Mouse (Mus musculus) cortical plate, adult 2 months (tissue): ENCODE measurements at regions not wholly inside any gene's neighbourhood (a gene's known extent, or its start where the extent isn't known, plus 50 kb on each side); places are given as distances from the start of the nearest gene placed in this dataset.

Experiments
- H3K27ac ChIP-seq: fragments of 200-500 bp; 2 replicates; pipeline ENCODE4 v1.5.1; 2012; ENCODE audit warnings: low read length, control low read depth, inconsistent platforms; ENCODE audit not compliant: insufficient read depth
- H3K4me1 ChIP-seq: fragments of 200-500 bp; 2 replicates; pipeline ENCODE4 v1.6.1; 2011; ENCODE audit warnings: low read length; ENCODE audit not compliant: control insufficient read depth, insufficient read depth
- H3K4me3 ChIP-seq: fragments of 200-500 bp; 2 replicates; pipeline ENCODE4 v1.5.1; 2011; ENCODE audit warnings: mild to moderate bottlenecking, low read length, control low read depth; ENCODE audit not compliant: insufficient read depth
- CTCF ChIP-seq: fragments of 200-500 bp; IDR thresholded peaks from 2 replicates; pipeline ENCODE4 v1.5.1; 2011; ENCODE audit warnings: mild to moderate bottlenecking, control low read depth, low read length; ENCODE audit not compliant: insufficient read depth; ENCODE audit errors: extremely low read depth
- POLR2A ChIP-seq: fragments of 200-500 bp; IDR thresholded peaks from 2 replicates; pipeline ENCODE4 v1.6.1; 2011; ENCODE audit warnings: mild to moderate bottlenecking, low read length, control low read depth; ENCODE audit not compliant: insufficient read depth; ENCODE audit errors: extremely low read depth

DNA sequence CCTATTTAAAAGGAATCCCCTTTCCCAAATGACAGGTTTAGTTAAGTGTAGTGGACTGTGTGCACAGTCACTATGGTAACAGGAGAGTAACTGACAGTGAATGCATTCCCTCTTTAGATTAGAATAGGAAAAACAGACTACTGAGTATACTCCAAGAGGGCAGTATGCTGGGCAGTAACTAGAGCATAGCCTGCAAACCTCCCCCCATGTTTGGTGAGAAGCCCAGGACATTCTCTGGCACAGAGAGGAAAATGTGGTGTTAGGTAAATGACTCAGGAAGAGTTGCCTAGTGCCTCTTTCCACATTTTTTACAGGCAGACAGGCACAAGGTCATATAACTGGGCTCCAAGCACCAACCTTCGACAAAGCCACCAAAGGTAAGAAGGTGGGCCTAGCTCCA lies 93.0 kb upstream of the Neo1 start:
- Histone ChIP-seq H3K4me1 (peaks cover 3% of the 10 kb centered on the region; the same call in 1 of the 2 replicates), H3K27ac (no peak overlapping the region), H3K4me3 (no peak overlapping the region)
- no peak for TF ChIP-seq POLR2A
- TF ChIP-seq CTCF = no peak

DNA sequence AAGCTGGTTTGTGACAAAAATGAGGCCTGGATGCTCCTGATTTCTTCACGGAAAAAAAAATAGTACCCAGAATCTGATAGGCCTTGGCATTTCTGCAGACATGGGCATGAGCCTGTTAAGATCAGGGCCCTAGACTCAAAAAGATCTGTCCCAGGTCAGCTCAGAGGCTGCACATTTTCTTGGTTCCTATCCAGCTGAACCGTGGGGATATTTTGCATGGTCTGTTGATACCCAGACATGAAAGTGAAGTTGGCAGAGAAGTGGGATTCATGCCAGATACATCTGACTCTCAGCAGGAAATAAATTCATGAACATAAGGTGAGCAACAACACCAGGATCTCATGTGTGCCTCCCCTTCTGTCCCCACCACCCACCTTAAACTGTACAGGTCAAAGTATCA lies 91.8 kb upstream of the Neo1 start:
- no peak for TF ChIP-seq CTCF
- no peak for TF ChIP-seq POLR2A
- no peak overlapping the region for H3K27ac ChIP-seq

DNA sequence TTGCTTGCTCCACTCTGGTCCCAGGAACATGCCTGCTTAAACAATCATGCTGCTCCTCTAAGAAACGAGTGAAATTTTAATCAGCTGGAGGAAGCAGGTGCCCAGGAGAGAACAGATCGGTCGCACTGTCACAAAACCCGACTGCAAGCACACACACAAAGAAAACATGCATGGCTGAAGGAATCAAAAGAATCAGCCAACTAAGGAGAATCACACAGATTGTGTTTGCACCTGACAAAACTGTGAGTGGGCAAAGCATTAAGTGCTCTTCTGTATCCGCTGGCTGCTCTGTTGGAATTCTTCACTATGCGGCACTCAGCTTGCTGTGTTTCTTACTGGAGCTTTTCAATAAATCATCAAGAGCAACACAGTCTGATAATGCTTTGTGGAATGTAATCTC lies 89.6 kb upstream of the Neo1 start:
- TF ChIP-seq CTCF (no peak), POLR2A (no peak)
- no peak overlapping the region for H3K27ac ChIP-seq
- H3K4me1 ChIP-seq = 0 out of 2 replicates have a peak, but pooled peaks cover 1% of the 10 kb centered on the region
- H3K4me3 ChIP-seq = no peak overlapping the region

More for the DNA sequence above, 91.8 kb upstream of the Neo1 start:
- 0 out of 2 replicates have a peak, but pooled peaks cover 1% of the 10 kb centered on the region for H3K4me1 ChIP-seq
- H3K4me3 ChIP-seq = no peak overlapping the region

DNA sequence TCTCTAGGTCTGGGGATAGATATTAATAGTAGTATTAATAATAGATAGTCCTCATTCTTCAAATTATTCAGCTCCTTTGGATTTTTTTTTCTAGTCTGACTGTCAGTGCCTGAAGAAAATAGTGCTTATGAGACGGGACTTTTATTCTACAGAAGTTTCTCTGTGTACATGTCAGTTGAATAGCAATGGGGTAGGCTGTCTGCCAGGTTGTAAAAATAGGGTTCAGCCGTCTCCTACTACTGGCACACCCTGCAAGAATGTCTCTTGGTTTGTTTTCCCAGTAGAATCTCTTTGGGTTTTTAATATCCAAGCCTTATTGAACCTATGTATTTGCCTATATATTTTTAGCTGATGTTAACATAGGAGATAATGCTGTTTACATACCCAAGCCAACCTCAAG lies 80.3 kb upstream of the Neo1 start:
- H3K27ac ChIP-seq = no peak overlapping the region
- TF ChIP-seq CTCF (no peak), POLR2A (no peak)
- no peak overlapping the region for H3K4me3 ChIP-seq
- peaks cover 5% of the 10 kb centered on the region; the same call in 1 of the 2 replicates for H3K4me1 ChIP-seq

DNA sequence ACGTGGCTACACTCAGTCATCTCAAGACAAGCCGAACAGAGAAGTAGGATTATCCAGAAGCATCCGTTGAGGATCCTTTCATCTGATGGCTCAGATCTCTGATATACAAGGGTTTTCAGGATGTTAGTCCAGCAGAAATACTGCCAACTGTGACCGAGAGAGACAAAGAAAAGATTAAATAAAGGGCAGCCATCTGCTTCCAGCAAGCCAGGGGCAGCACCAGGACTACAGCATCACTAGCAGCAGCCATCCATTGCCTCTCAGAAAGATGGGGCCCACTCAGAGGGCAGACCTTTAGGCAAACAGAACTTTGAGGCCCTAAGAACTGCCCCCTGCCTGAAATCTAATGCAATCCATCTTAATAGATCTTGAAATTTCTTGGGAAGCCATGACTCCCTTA lies 77.6 kb upstream of the Neo1 start:
- H3K4me3 ChIP-seq = no peak overlapping the region
- TF ChIP-seq POLR2A (no peak), CTCF (no peak)
- peaks cover 5% of the 10 kb centered on the region; the same call in 1 of the 2 replicates for H3K4me1 ChIP-seq
- no peak overlapping the region for H3K27ac ChIP-seq

DNA sequence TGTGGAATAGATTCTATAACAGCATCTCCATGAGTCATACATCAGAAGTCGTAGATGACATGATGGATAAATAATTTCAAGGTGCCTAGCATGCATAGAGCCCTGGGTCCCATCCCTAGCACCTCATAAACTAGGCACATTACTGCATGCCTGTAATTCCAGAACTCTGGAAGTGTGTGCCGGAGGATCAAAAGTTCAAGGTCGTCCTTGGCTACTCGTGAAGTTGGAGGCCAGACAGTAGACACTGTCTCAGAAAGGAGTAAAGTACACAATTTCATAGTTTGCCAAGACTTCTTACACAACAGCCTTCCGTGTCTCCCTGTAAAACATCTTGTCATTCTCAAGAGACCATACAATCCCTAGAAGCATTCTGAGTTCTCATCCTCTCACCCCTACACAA lies 63.5 kb upstream of the Neo1 start:
- TF ChIP-seq CTCF (no peak), POLR2A (no peak)
- H3K27ac ChIP-seq = no peak overlapping the region
- H3K4me3 ChIP-seq = no peak overlapping the region
- no peaks in the 10 kb centered on the region for H3K4me1 ChIP-seq

DNA sequence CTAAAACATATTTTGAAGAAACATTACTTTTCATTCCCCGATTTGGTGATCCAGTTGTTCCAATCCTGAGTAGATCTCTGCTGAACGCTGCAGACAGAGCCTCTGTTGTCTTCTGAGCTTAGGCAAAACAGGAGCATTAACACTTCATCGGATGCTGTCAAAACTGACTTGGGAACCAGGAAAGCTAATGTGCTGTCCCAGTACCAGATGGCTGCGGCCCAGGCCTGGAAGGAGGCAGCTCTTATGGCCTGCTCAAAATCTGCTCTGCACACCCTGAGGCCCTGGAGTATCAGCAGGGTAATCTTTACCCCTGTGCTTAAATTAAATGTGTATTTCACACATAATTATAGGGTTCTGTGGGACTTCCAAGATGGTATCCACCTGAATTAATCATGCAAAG lies 61.3 kb upstream of the Neo1 start:
- TF ChIP-seq POLR2A = no peak
- TF ChIP-seq CTCF = no peak
- Histone ChIP-seq H3K4me1 (no peaks in the 10 kb centered on the region), H3K27ac (no peak overlapping the region), H3K4me3 (no peak overlapping the region)

DNA sequence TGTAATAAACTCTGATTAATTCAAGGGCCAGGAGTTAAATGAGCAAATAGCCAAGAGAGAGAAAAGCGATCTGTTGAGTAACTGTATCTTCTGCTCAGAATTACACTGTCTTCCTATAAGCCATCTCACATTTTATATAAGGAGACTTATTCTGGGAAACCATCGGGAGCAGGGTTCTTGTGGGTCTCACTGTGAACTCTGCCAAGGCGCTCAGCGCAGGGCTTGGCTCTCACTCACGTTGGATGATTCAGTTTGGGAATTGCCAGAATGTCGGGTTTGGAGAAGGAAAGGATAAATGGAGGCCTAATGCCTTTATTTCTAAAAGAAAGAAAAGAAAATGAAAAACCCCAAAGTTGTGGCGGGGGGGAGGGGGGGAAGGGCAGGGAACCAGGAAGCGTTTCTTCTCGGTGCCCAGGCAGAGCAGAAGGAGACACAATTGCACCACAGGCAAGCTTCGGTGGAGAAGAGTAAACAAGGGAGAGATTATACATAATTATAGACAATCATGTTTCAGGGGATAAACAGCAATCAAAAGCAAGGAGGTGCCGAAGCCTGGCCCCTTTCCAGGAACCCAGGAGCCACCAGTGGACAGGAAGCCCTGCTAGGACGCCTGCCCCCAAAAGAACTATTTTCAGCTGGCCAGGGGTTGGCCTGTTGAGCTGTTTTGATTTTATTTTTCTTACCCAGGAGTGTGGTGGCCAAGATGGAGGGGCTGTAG lies 60.5 kb upstream of the Neo1 start:
- no peak overlapping the region for H3K4me3 ChIP-seq
- H3K27ac ChIP-seq = no peak overlapping the region
- TF ChIP-seq POLR2A (no peak), CTCF (no peak)
- no peaks in the 10 kb centered on the region for H3K4me1 ChIP-seq

DNA sequence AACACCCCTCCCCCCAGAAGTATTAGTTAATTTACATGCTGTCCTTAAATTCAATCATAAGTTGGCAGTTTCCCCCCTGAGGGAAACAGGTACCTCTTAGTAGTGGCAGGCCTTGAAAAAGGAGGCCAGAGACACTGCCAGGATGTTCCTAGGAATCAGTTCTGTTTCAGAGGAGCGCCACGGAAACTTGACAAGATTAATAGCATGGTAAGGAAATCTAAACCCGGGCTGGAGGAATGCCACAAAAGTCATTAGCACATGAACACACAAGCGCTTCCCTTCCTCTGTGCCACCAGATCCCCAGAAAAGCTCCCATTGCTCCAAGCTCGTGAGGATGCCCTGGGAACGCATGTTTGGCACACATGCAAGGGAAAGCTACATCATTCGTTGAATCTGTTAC lies 59.4 kb upstream of the Neo1 start:
- Histone ChIP-seq H3K27ac (no peak overlapping the region), H3K4me3 (no peak overlapping the region), H3K4me1 (no peaks in the 10 kb centered on the region)
- no peak for TF ChIP-seq CTCF
- TF ChIP-seq POLR2A = no peak

DNA sequence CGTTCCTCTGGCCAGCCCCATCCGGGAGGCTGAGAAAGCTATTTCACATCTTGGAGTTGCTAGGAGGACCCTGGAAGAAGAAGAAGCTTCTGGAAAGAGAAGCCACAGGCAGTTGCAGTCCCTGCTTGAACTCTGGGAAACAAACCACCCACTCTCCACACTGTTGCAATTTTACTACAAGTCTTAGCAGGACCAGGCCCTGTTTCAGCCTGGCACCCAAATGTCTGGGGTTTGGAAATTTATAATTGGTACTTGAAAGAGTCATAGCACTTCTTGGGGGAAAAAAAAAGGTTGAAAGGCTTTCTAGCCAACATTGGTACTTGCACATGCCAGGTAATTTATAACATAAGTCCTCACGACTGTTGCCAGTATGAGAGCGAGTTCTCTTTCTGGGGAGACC lies 57.9 kb upstream of the Neo1 start:
- Histone ChIP-seq H3K27ac (no peak overlapping the region), H3K4me3 (no peak overlapping the region), H3K4me1 (no peaks in the 10 kb centered on the region)
- TF ChIP-seq CTCF (no peak), POLR2A (no peak)

DNA sequence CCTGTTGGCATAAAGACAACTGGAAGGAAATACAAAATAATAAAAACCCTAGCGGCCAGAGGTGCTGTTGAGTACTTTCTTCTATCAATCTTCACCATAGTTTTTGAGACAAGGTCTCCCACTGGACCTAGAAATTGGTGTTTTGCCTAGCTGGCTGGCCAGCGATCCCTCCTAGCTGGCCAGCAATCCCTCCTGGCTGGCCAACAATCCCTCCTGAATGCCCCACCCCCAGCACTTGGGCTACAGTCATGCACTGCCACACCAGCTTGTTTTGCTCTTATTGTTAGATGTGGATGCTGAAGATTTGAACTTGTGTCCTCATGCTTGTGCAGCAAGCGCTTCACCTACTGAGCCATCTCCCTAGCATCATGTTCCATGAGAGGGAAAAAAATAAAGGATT lies 54.9 kb upstream of the Neo1 start:
- TF ChIP-seq CTCF (no peak), POLR2A (no peak)
- Histone ChIP-seq H3K4me3 (no peak overlapping the region), H3K4me1 (no peaks in the 10 kb centered on the region), H3K27ac (no peak overlapping the region)
